Mouse (Mus musculus) hindbrain, embryonic 14.5 days (tissue): ENCODE measurements around the gene Gnb1l. TPM values are rescaled to one million over a fixed set of nuclear protein-coding genes. Genes with fewer than 3 reads are reported as not detected.

Experiments used
- ATAC-seq: fragments of 200-750 bp; cut with Nextera tagmentation; 2 replicates; pipeline ENCODE4 v1.8.0; 2017; ENCODE audit warnings: moderate number of reproducible peaks, mild to moderate bottlenecking, moderate TSS enrichment, moderate library complexity; ENCODE audit not compliant: low FRiP score
- DNase-seq: peaks from one replicate; pipeline ENCODE4 v3.0.0-alpha.2; 2015; ENCODE audit warnings: low spot score
- H3K27ac ChIP-seq: fragments of 300-500 bp; sonication (generic); 2 replicates; pipeline ENCODE4 v1.5.1; 2014; ENCODE audit warnings: mild to moderate bottlenecking, moderate library complexity
- H3K27me3 ChIP-seq: fragments of 300-500 bp; sonication (generic); 2 replicates; pipeline ENCODE4 v1.6.1; 2014; ENCODE audit warnings: mild to moderate bottlenecking, low read length, mixed read lengths; ENCODE audit not compliant: control insufficient read depth, insufficient read depth
- H3K36me3 ChIP-seq: fragments of 300-500 bp; sonication (generic); replicated peaks from 2 replicates; pipeline ENCODE4 v1.6.1; 2014; ENCODE audit not compliant: control insufficient read depth, insufficient read depth
- H3K4me1 ChIP-seq: fragments of 300-500 bp; sonication (generic); replicated peaks from 2 replicates; pipeline ENCODE4 v1.6.1; 2014; ENCODE audit warnings: antibody characterized with exemption, low read length, mixed read lengths; ENCODE audit not compliant: control insufficient read depth, insufficient read depth
- H3K4me2 ChIP-seq: fragments of 300-500 bp; sonication (generic); replicated peaks from 2 replicates; pipeline ENCODE4 v1.6.1; 2014; ENCODE audit warnings: mild to moderate bottlenecking, moderate library complexity
- H3K4me3 ChIP-seq: fragments of 300-500 bp; sonication (generic); replicated peaks from 2 replicates; pipeline ENCODE4 v1.5.1; 2014; ENCODE audit warnings: mild to moderate bottlenecking, low read length
- H3K9ac ChIP-seq: fragments of 300-500 bp; sonication (generic); 2 replicates; pipeline ENCODE4 v1.6.1; 2014
- H3K9me3 ChIP-seq: fragments of 300-500 bp; sonication (generic); 2 replicates; pipeline ENCODE4 v1.6.1; 2016; ENCODE audit warnings: low read length; ENCODE audit not compliant: control insufficient read depth
- WGBS: fragments of 180-500 bp; shearing (Covaris S2); extraction: QIAGEN DNeasy Blood & Tissue Kit; methylation state at CpG from one replicate; pipeline ENCODE4 v1.1.7; 2014; 5-methylcytosine and 5-hydroxymethylcytosine counted together
- polyA plus RNA-seq: library from polyadenylated mRNA; unstranded; fragments of >200 nt; fragmentation: Nextera tagmentation; extraction: Ambion mirVana; gene quantifications from 2 replicates; pipeline ENCODE4 v1.2.1, GENCODE M21; 2014

Gene Gnb1l
- polyA plus RNA-seq, 1 experiment from 2014 or later, result 13.2 TPM

GRCm38 (mm10) chr16:18554721-18555120 lies 56.2 kb downstream of the Gnb1l start:
- Histone ChIP-seq H3K4me1 (no peaks in the 10 kb centered on the region), H3K4me3 (no peak overlapping the region), H3K36me3 (no peaks in the 10 kb centered on the region), H3K9ac (no peak overlapping the region), H3K9me3 (no peaks in the 10 kb centered on the region), H3K27ac (no peak overlapping the region), H3K27me3 (no peaks in the 10 kb centered on the region), H3K4me2 (no peak overlapping the region)
- no peak for DNase-seq
- 63% methylated on average over 2 of the region's 2 CpGs for WGBS
- ATAC-seq, result no peak

GRCm38 (mm10) chr16:18555235-18555935 lies 56.9 kb downstream of the Gnb1l start:
- ATAC-seq (no peak), DNase-seq (no peak)
- no peaks in the 10 kb centered on the region for H3K36me3 ChIP-seq
- no peak overlapping the region for H3K9ac ChIP-seq
- H3K27me3 ChIP-seq, result no peaks in the 10 kb centered on the region
- H3K4me3 ChIP-seq, result no peak overlapping the region
- 72% methylated on average over 17 of the region's 17 CpGs for WGBS
- no peaks in the 10 kb centered on the region for H3K4me1 ChIP-seq
- H3K4me2 ChIP-seq, result no peak overlapping the region
- no peak overlapping the region for H3K27ac ChIP-seq
- no peaks in the 10 kb centered on the region for H3K9me3 ChIP-seq

- H3K27me3 ChIP-seq, result no peaks in the 10 kb centered on the region
- no peaks in the 10 kb centered on the region for H3K4me1 ChIP-seq
- WGBS, result 84% methylated on average over 3 of the region's 3 CpGs
- DNase-seq (no peak), ATAC-seq (no peak)
- no peaks in the 10 kb centered on the region for H3K36me3 ChIP-seq
- no peak overlapping the region for H3K27ac ChIP-seq
- H3K4me3 ChIP-seq, result no peak overlapping the region
- H3K9me3 ChIP-seq, result no peaks in the 10 kb centered on the region
- no peak overlapping the region for H3K9ac ChIP-seq
- no peak overlapping the region for H3K4me2 ChIP-seq
Measured at GRCm38 (mm10) chr16:18556461-18556860, 57.9 kb downstream of the Gnb1l start.

- H3K36me3 ChIP-seq, result peaks cover 3% of the 10 kb centered on the region; the same call in 1 of the 2 replicates
- no peak overlapping the region for H3K4me3 ChIP-seq
- no peaks in the 10 kb centered on the region for H3K27me3 ChIP-seq
- WGBS, result 79% methylated on average over 2 of the region's 2 CpGs
- no peak overlapping the region for H3K27ac ChIP-seq
- DNase-seq, result no peak
- no peak overlapping the region for H3K4me2 ChIP-seq
- H3K9me3 ChIP-seq, result no peaks in the 10 kb centered on the region
- no peak overlapping the region for H3K9ac ChIP-seq
- ATAC-seq, result no peak
- H3K4me1 ChIP-seq, result no peaks in the 10 kb centered on the region
Measured at GRCm38 (mm10) chr16:18564472-18564871, 66.0 kb downstream of the Gnb1l start.

GRCm38 (mm10) chr16:18568599-18568998 lies 70.1 kb downstream of the Gnb1l start:
- 79% methylated on average over 7 of the region's 7 CpGs for WGBS
- no peak overlapping the region for H3K9ac ChIP-seq

GRCm38 (mm10) chr16:18574196-18574595 lies 75.7 kb downstream of the Gnb1l start:
- Histone ChIP-seq H3K27me3 (peaks cover 1% of the 10 kb centered on the region), H3K4me2 (no peak overlapping the region), H3K4me3 (no peak overlapping the region), H3K27ac (no peak overlapping the region), H3K36me3 (no peaks in the 10 kb centered on the region), H3K9ac (no peak overlapping the region), H3K4me1 (no peaks in the 10 kb centered on the region), H3K9me3 (no peaks in the 10 kb centered on the region)
- ATAC-seq, result no peak
- DNase-seq, result no peak
- WGBS, result 80% methylated on average over 8 of the region's 8 CpGs

More at GRCm38 (mm10) chr16:18568599-18568998, 70.1 kb downstream of the Gnb1l start:
- H3K27me3 ChIP-seq, result no peaks in the 10 kb centered on the region
- no peak overlapping the region for H3K4me2 ChIP-seq
- no peak for DNase-seq
- H3K4me1 ChIP-seq, result no peaks in the 10 kb centered on the region
- H3K27ac ChIP-seq, result no peak overlapping the region
- no peak overlapping the region for H3K4me3 ChIP-seq
- no peaks in the 10 kb centered on the region for H3K9me3 ChIP-seq
- no peak for ATAC-seq
- H3K36me3 ChIP-seq, result peaks cover 3% of the 10 kb centered on the region; the same call in 1 of the 2 replicates

GRCm38 (mm10) chr16:18577071-18577470 lies 78.6 kb downstream of the Gnb1l start:
- Histone ChIP-seq H3K4me1 (peaks cover 8% of the 10 kb centered on the region), H3K4me2 (no peak overlapping the region), H3K27ac (no peak overlapping the region), H3K36me3 (no peaks in the 10 kb centered on the region), H3K4me3 (no peak overlapping the region), H3K9me3 (no peaks in the 10 kb centered on the region), H3K9ac (no peak overlapping the region), H3K27me3 (peaks cover 30% of the 10 kb centered on the region)
- no peak for DNase-seq
- WGBS, result 51% methylated on average over 3 of the region's 3 CpGs
- ATAC-seq, result no peak

- 17% methylated on average over 5 of the region's 5 CpGs for WGBS
- no peak overlapping the region for H3K27ac ChIP-seq
- peaks cover 36% of the 10 kb centered on the region for H3K27me3 ChIP-seq
- H3K4me1 ChIP-seq, result peaks cover 13% of the 10 kb centered on the region
- H3K4me3 ChIP-seq, result no peak overlapping the region
- no peak overlapping the region for H3K9ac ChIP-seq
- H3K9me3 ChIP-seq, result no peaks in the 10 kb centered on the region
- no peaks in the 10 kb centered on the region for H3K36me3 ChIP-seq
- ATAC-seq (no peak), DNase-seq (no peak)
- no peak overlapping the region for H3K4me2 ChIP-seq
Measured at GRCm38 (mm10) chr16:18577599-18578160, 79.2 kb downstream of the Gnb1l start.

GRCm38 (mm10) chr16:18580389-18580788 lies 81.9 kb downstream of the Gnb1l start:
- 15% methylated on average over 2 of the region's 2 CpGs for WGBS
- DNase-seq (no peak), ATAC-seq (no peak)
- H3K9ac ChIP-seq, result no peak overlapping the region
- H3K27me3 ChIP-seq, result peaks cover 63% of the 10 kb centered on the region
- H3K27ac ChIP-seq, result no peak overlapping the region
- no peaks in the 10 kb centered on the region for H3K36me3 ChIP-seq
- H3K4me1 ChIP-seq, result peaks cover 13% of the 10 kb centered on the region
- no peak overlapping the region for H3K4me3 ChIP-seq
- no peak overlapping the region for H3K4me2 ChIP-seq
- no peaks in the 10 kb centered on the region for H3K9me3 ChIP-seq
